Mouse (Mus musculus) kidney, adult 18-20 months (tissue): ENCODE data around the gene Glb1l2.

Experiments used
- DNase-seq: peaks from one replicate; pipeline ENCODE4 v3.0.0; 2021

Glb1l2 gene

DNA sequence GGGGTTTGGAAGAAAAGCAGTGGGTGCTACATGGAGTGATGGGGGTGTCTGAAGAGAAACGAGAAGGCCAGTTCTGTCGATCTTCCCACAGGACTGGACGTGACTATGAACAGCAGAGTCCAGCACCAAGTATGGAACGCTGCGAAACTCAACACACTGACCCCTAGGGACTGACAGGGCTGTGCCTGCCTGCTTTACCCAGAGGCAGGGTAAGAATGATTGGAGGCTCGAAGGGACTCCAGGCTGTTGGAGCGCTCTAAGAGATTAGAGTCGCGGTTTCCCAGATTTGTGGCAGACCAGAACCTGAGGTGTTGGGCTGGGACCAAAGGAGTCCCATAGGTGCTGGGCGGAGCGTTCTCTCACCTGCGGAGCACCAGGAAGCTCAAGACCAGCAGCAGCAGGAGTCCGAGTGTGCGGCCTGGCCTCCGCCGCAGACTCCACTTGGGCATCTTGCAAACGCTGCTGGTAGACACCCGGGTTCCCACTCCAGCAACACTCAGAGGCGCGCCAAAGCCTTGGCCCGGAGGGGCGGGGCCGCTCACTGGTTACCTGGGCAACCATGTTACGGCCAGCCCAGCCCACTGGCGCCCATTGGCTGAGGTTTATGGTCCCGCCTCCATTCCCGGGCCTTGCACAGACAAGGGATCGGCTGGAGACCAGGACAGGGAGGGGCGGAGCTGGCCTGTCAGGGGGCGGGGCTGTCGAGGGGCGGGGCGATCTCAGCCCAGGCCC lies at the start of gene Glb1l2:
Gene Glb1l2, minus strand, starts transcription at position 534 of the 732 bp plus-strand sequence.
- peak; percentile 97 for DNase-seq

DNA sequence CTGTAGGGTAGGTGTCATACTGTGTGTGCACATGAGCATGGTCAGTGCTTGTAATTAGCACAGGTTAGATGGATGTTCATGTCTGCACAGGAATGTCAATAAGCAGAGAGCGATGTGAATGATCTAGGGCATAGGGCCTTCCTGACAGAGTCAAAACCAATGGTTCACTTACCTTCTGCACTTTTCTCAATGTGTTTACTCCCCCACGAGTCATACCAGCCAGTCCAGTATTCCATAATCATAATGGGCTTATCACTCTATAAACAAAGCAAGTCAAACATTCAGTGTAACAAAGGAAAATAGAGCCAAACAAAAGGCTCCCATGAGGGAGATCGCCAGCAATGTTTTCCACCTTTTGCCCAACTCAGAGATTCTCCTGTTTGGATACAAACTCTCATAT lies 24.8 kb upstream of the Glb1l2 start:
- DNase-seq = no peak

DNA sequence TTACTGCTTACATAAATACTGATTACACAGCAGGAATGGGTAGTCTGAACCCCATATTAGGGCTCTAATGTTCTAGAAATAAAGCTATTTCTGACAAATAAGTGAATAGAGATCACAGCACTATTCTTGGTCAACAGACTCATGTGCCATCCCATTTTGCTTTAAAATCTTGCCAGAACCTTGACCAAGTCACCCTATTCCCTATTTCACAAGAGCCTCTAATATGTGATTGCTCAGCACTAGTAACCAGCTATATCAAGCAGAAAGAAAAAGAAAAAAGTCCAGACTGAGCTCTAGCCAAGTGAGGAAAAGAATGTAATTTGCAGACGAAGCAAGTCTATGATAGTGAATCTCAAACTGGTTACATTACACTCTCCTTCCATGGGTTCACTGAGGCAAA lies 13.7 kb upstream of the Glb1l2 start:
- no peak for DNase-seq

DNA sequence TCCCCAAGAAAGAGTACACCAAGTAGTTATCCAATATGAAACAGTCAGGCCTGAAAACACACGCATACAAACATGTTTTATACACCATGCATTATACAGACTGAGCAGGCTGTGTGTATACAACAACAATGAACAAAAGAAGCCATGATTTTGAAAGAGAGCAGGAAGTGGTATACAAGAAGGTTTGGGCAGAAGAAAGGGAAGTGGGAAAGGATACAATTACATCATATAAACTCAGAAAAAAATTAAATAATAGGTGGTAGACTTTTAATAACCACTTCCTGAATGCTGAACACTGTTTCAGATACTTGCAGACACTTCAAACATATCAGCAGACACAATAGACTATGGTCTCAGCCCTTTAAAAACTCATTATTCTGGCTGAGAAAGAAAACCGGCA lies 2.5 kb upstream of the Glb1l2 start:
- no peak for DNase-seq

DNA sequence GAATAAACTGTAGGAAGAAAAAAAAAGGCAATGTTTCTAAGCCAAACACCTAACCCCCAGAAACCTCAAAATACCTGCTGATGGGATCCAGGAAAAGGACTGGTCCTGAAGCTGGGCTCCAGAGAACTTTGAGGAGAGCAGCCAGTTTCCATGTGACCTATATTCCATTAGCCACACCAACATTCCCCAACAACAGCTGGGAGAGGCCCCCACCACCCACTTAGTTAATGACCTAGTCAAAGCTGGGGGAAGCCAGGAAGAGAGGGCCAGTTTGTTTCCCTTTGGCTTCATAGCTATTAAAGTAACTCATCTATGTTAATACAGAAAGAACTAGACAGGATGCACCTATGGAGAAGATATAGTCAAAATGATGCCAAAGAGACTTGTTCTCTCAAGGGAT lies 1.9 kb downstream of the Glb1l2 start:
- no peak for DNase-seq

DNA sequence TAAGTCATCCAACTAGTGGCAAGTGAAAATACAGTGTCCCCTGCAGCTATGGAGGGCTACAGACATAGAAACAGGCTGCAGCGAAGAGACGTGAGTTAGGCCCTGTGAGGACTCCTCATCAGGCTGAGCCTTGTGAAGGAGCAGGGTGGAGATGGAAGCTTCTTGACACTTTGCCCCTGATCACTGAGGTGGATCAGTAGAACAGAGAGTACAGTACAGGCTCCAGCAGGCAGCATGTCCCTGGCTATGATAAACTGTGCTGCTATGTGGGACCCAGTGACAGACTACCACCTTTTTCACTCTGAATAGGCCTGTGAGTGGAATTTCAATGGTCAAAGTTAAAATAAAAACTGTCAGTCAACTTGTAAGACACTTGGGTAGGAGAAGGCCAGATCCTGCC lies 5.9 kb downstream of the Glb1l2 start:
- DNase-seq = peak; percentile 71

DNA sequence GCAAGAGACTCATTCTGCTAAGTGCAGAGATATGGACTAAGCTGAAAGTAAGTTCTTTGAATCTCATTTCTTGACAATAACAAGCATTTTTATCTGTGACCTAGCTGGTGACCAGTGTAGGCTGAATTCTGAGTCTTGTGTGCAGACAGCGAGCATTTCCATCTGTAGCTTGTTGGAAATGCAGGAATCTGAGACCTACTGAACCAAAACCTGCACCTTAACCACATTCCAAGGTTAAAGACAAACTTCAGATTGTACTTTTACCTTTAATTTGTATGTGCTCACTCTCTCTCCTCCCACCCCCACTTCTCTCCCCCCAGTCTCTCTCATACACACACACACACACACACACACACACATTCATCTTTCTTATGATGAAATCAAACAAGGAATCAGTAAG lies 7.5 kb downstream of the Glb1l2 start:
- no peak for DNase-seq

DNA sequence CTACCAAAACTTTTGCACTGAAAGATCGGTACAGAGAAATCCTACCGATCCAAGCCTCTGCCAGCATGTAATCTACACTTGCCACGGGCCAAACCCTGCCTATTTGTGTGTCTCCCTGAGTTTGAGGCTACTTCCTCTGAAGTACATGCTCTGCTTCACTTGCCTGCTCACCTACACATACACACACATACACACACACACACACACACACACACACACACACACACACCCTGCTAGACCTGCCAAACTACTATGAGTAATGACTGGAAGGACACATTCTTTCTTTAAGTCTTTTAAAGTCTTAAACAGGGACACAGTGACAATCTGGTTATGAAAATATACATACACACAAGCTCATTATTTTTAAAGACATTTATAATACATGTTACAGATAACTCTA lies 8.1 kb downstream of the Glb1l2 start:
- DNase-seq = no peak

DNA sequence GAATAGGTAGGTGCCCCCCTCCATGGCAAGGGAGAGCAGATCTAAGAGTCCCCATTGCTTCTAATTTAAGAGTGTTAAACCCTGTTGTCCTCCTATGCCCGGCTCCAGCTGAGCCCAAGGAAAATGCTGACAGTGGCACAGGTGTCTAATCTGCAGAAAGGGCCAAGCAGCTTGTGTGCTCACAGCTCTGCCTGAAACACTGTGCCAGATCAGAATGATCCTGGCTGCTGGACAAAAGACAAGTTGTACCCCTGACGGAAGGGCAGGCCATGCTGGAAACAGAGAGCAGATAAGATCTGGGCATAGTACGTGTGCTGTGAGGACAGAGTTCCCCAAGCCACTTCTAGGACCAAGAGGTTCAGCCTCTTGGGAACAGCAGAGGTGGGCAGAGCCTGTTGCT lies 13.4 kb downstream of the Glb1l2 start:
- DNase-seq = no peak

DNA sequence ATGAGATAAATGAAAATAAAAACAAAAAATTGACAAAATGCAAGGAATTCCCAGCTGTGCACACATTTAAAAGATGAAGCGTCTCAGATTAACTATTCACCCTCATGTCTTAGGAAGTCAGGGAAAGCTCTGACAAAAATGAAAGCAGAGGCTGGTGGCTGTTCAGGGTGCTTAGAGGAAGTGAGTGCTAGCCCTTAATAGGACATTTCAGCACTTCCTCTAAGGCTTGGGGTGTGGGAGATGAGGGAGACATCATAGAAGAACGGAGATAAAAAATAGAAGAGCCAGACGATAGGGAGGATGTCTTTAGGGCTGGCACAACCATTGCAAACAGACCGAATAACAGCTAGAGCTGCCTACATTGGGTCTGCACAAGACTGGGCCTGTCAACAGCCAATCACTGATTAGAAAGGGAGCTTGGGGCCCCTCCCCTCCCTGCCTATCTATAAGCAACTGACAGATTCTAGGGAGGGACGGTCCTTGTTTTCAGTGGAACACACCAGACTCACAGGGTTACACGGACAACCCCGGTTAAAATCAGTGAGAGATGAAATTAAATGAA lies 22.8 kb downstream of the Glb1l2 start:
- no peak for DNase-seq

DNA sequence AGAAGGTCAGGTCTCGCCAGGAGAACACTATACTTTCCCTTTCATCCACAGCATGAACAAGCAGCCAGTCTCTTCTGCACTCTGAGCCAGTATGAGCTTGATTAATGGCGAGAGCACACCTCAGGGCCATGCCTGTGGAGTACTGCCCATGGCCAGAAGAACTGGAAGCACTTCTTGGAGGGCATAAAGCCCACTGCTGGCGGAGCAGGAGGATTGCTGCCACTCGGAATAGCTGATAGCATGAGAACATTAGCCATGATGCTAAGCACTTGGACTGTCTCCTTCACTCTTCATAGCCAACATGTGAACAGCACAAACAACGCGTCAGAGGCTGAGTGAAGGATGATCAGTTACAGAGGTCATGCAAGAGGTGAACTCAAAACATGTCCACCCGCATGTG lies 27.8 kb downstream of the Glb1l2 start:
- no peak for DNase-seq

DNA sequence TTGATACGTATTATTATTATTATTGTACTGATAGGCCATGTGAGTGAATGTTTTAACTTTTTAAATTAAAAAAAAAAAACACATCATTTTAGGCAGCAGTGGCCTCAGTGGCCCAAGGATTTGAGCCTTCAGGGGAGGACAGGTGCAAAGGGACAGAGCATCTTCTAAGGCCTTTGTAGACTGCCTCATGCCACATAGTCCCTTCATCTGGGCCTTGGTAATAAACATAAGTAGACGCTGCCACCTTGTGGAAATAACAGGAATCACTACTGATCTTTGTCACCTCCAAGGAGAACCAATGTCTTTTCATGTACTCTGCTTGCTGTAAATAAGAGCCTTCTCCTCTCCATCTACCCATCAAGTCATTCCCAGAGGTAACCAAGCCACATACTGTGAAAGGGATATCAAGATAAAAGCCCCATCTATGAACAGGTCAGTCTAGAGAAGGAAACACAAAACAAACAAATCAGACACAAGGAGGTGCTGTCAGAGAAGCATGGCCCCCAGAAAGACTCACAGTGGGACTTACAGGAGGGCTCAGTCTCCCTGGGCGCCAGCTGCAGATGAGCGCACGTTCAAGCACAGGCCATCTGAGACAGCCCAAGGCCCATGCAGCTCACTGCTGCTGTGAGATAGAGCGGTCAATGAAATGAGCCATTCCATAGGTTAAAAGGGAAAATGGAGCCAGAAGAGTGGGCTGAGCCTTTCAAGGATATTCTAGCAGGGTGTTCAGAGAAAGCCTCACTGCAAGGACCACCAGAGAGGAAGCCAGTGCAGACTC lies 30.0 kb downstream of the Glb1l2 start:
- DNase-seq = no peak

DNA sequence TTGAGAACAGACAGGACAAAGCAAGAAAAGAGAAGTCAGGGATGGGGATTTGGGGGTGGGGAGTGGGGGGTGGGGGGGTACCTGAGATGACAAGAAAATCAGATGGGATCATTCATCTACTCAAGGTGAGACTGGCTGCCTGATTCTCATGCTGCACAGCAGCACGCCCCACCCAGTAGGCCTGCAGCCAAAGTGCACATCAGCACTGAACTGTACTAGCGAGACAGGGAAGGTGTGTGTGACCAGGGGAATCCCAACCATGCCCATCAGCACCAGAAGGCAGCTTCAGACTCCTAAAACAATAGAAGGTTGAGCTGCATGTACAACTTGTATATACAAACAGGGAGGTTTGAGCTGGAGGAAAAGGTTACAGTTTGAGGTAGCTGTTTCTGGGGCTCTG lies 30.6 kb downstream of the Glb1l2 start:
- no peak for DNase-seq

DNA sequence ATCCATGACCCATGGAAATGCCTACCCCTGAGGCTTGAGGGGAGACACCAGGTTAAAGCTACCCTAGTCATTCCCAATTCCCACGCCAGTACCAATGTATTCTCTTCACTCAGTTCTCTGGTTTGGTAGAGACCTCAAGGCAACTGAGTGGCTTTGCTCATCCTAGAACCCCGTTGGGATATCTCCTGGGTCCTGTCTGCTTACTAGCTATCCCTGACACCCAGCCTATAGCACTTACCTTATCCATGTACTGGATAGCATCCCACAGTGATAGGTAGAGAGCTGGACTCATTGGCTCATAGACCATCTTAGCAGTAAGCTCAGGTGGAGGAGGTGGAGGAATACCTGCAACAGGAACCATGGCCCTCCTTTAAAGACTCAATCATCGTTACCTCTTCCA lies 38.1 kb downstream of the Glb1l2 start:
- DNase-seq = no peak

DNA sequence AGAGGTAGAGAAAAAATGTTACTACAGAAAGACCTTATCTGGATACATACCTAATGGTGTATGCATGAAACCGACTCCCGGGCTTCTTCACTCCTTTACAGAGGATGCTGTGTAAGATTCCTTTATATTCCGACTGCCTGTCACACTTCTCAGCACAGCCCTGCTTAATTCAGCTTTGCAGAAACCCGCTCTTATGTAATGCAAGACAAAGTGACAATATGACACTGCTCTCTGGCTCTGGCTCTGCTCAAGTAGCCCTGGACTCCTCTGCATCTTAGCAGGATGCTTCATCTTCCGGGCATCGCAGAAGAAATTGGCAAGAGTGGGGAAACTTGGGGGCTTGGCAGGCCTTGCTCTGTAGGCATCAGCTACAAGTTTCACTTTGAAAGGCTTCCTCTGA lies 43.8 kb downstream of the Glb1l2 start:
- no peak for DNase-seq

DNA sequence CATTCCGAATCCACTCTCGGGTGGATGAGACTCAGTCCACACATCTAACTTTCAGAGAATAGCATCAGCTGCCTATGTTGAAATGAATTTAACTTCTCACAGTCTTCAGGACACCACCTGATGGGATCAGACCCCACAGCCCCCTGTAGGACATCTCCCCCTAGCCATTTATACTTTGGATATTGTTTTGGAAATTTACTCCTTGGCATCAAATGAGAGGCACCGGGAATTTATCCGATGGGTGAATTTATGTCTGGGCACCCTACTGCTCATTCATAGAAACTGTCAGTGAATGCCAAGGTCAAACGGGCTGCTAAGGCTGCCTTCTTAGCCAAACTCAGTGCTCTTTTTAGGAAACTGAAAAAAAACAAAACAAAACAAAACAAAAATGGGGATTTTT lies 45.7 kb downstream of the Glb1l2 start:
- DNase-seq = no peak

DNA sequence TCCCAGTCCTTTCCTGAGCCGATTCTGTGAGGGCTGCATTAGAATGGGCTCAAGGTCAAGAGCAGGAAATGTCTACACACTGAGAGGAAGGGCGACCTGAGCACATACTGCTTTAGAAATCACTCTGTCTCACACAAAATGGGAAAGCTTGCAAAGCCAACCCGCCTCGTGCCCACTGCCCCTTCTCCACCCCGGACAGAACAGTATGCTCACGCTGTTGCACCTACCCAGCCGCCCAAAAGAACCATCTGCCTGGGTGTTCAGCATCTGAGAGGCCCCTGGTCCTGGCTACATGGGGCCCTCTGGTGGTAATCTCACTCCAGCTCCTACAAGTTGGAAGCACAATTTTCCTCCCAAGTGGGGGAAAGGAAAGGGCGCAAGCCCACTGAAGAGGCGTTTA lies 46.2 kb downstream of the Glb1l2 start:
- peak; percentile 42 for DNase-seq

DNA sequence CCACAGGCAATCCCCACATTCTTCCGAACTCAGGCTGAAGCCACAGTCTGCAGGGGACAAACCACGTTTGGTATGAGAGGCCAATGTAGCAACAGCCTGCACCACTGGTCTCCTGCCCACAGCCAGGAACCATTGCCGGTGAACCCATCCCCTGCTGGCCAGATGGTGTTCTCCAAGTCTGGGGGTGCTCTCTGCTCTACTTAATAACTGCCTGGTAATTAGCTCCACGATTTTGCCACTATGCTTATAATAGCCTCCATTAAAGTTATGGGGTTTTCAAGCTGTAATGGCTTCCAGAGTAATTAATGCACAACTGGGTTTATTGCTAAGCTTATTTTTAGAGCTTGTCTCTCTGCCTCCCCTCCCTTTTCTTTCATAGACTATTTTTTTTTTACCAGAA lies 57.4 kb downstream of the Glb1l2 start:
- no peak for DNase-seq

DNA sequence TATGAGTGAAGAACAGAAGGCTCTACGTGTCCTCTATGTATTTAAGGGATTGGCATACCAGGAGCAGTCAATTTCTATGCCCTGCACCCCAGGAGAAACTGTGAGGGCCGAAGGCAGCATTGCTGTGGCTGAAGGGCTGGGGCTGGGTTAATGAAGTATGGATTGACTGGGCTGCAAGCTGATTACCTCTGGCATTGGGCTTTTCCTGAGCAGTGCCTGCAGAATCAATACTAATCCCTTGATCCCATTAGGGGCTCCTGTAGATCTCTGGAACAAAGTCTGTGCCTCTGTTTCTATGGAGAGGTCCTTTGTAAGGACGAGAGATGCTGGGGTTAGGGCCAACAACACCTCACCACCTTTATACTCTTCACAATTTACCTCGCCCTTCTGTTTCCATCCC lies 59.1 kb downstream of the Glb1l2 start:
- DNase-seq = no peak

DNA sequence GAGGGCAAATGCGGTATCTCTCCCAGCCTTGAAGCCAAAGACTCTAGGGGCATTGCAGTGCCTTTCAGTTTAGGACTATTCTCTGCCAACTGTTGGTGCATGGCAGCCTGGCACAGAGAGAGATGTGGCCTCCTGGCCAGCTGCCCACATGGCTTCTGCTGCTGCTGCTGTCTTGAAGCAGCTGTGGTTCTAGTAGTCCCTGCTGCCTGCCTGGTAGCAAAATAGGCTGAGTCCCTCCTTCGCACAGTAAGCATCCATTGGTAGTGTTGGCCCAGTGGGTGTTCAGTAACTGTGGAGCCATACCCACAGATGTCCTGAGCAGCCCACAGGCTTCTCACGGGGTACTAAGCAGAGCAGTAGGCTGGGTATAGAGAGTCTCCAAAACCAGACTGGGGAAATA lies 63.5 kb downstream of the Glb1l2 start:
- no peak for DNase-seq

DNA sequence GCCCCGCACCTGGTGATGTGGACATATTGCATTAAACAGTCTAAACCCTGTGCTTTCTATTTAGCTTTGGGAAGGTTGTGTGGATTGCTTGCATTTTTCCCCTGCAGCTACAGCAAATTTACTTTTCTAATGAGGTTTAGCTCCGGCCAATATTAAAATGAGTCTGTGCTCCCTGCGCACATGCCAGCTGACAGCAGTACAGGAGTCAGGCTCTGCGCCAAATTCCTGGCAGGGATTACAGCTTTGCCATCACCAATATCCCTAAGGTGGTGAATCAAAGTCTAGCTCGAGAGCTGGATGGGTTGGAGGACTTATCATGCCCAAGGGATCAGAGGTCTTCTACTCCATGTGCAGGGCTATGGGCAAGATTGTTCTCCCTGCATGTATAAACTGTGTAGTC lies 69.2 kb downstream of the Glb1l2 start:
- DNase-seq = peak; percentile 24

DNA sequence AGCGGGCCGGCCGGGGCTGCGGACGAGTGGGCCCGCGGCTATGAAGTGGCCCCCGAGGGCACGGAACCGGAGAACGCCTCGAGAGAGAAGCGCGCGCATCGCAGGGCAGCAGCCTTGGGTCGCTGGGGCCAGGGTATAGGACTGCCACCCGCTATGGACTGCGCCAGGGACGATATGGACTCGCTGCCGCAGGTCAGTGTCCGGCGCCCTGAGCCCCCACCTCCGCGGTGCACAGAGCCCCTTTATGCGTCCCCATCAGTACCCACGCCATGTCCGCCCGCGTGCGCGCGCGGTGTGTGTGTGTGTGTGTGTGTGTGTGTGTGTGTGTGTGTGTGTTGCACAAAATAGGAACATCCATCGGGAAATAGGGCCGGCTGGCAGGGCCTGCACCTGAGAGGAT lies 72.3 kb downstream of the Glb1l2 start:
- DNase-seq = no peak

DNA sequence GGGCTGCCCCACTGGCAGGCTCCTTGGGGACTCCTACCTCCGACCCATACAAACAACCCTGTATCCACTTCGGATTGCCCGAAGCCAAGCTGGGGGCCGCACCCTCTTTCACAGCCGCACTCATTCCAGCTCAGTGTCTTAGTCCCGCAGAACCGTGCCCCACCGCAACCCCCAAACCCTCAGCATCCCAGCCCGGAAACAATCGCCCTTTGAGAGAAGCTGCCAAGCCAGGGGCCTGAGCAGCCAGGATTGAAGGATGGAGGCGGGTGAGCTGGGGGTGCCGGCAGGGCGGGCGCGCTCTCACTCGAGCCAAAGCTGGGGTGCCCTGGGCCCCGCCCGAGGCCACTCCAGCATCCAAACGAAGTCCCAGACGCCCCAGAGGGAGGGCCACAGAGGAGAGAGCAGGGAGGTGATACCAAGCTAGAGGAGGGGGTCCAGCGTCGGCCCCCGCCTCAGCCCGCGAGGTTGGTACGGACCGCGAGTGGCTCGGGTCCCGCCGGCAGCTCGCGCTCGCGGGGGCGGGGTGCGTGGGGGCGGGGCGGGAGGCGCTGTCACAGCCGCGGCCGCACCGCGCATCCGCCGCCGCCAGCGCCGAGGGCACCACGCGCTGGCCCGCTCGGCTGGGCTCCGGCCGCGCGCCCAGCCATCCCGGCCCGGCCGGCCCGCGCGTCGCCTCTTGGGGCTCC lies 72.9 kb downstream of the Glb1l2 start, which contains the start of gene B3gat1:
Gene B3gat1, plus strand, starts transcription at position 523 of the 686 bp plus-strand sequence.
- DNase-seq = no peak

DNA sequence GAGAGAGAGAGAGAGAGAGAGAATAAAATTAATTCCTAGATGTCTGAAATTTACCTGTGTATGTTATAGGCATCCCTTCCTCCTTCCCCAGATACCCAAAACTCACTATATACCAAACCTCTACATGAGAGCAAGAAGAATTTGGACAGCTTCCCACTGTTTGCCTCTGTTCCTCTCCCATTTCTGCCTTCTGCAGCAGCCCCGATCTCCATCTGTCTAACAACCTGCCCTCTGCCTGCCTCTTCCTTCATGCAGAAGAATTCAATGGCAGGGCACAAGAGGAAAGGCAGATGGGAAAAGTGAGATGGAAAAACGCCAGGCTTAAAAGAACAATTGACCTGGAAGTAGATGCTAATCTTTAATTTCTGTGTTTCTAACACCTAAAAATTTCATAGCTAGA lies 77.7 kb downstream of the Glb1l2 start:
- DNase-seq = no peak
